Mouse (Mus musculus) olfactory bulb, adult 2 months (tissue): ENCODE measurements around the gene Tenm2. TPM values are rescaled to one million over a fixed set of nuclear protein-coding genes. Genes with fewer than 3 reads are reported as not detected.

Source experiments
- H3K27ac ChIP-seq: fragments of 200-500 bp; 2 replicates; pipeline ENCODE4 v1.5.1; 2012; ENCODE audit warnings: low read depth, low read length; ENCODE audit not compliant: insufficient read depth
- H3K4me1 ChIP-seq: fragments of 200-500 bp; 2 replicates; pipeline ENCODE4 v1.6.1; 2012; ENCODE audit warnings: low read length; ENCODE audit not compliant: control insufficient read depth, insufficient read depth
- H3K4me3 ChIP-seq: fragments of 200-500 bp; 2 replicates; pipeline ENCODE4 v1.5.1; 2012; ENCODE audit warnings: mild to moderate bottlenecking, low read depth, low read length, moderate library complexity; ENCODE audit not compliant: insufficient read depth
- CTCF ChIP-seq: fragments of 200-500 bp; IDR thresholded peaks from 2 replicates; pipeline ENCODE4 v1.5.1; 2012; ENCODE audit warnings: low read depth, mild to moderate bottlenecking, low read length, moderate library complexity; ENCODE audit not compliant: insufficient read depth
- POLR2A ChIP-seq: fragments of 200-500 bp; IDR thresholded peaks from 2 replicates; pipeline ENCODE4 v1.6.1; 2012; ENCODE audit warnings: mild to moderate bottlenecking, low read depth, low read length, moderate library complexity; ENCODE audit not compliant: insufficient read depth
- WGBS: fragments of 180-500 bp; shearing (Covaris S2); methylation state at CpG from one replicate; pipeline ENCODE4 v1.1.7; 2018; 5-methylcytosine and 5-hydroxymethylcytosine counted together
- polyA plus RNA-seq: library from polyadenylated mRNA; stranded (reverse); fragments of >200 nt; gene quantifications from 2 replicates; pipeline ENCODE4 v1.2.4, GENCODE M21; 2012; ENCODE audit warnings: low replicate concordance; ENCODE audit not compliant: missing spikeins, insufficient read depth, insufficient read length

Tenm2 gene
- polyA plus RNA-seq, 1 experiment: not detected

- TF ChIP-seq POLR2A: no peak
- TF ChIP-seq CTCF: no peak
- Histone ChIP-seq H3K27ac (no peak overlapping the region), H3K4me1 (no peaks in the 10 kb centered on the region), H3K4me3 (no peak overlapping the region)
- WGBS: 77% methylated on average over 4 of the region's 4 CpGs
Observed at GRCm38 (mm10) chr11:36527509-36527908, 708.3 kb downstream of the Tenm2 start.

- Histone ChIP-seq H3K4me1 (no peaks in the 10 kb centered on the region), H3K27ac (no peak overlapping the region), H3K4me3 (no peak overlapping the region)
- TF ChIP-seq CTCF (peak; percentile 78), POLR2A (no peak)
- 13% methylated on average over 8 of the region's 8 CpGs for WGBS
Observed at GRCm38 (mm10) chr11:36526381-36526780, 709.4 kb downstream of the Tenm2 start.

- Histone ChIP-seq H3K4me1 (no peaks in the 10 kb centered on the region), H3K27ac (no peak overlapping the region), H3K4me3 (no peak overlapping the region)
- 71% methylated on average over 7 of the region's 7 CpGs for WGBS
- no peak for TF ChIP-seq POLR2A
- no peak for TF ChIP-seq CTCF
Observed at GRCm38 (mm10) chr11:36512468-36512867, 723.3 kb downstream of the Tenm2 start.

- no peak overlapping the region for H3K27ac ChIP-seq
- TF ChIP-seq CTCF: no peak
- TF ChIP-seq POLR2A: no peak
- no peak overlapping the region for H3K4me3 ChIP-seq
- no peaks in the 10 kb centered on the region for H3K4me1 ChIP-seq
- 31% methylated on average over 7 of the region's 7 CpGs for WGBS
Observed at GRCm38 (mm10) chr11:36508312-36508711, 727.5 kb downstream of the Tenm2 start.

GRCm38 (mm10) chr11:36494898-36495548, 740.7 kb downstream of the Tenm2 start:
- WGBS: 65% methylated on average over 9 of the region's 9 CpGs
- Histone ChIP-seq H3K4me3 (no peak overlapping the region), H3K4me1 (peaks cover 3% of the 10 kb centered on the region), H3K27ac (no peak overlapping the region)
- TF ChIP-seq POLR2A (no peak), CTCF (no peak)

GRCm38 (mm10) chr11:36492274-36492673, 743.5 kb downstream of the Tenm2 start:
- no peak overlapping the region for H3K27ac ChIP-seq
- TF ChIP-seq CTCF (no peak), POLR2A (no peak)
- peaks cover 3% of the 10 kb centered on the region for H3K4me1 ChIP-seq
- WGBS: 94% methylated on average over 6 of the region's 6 CpGs
- no peak overlapping the region for H3K4me3 ChIP-seq

- H3K27ac ChIP-seq: no peak overlapping the region
- H3K4me1 ChIP-seq: peaks cover 3% of the 10 kb centered on the region
- TF ChIP-seq CTCF (no peak), POLR2A (no peak)
- WGBS: 61% methylated on average over 7 of the region's 7 CpGs
- H3K4me3 ChIP-seq: no peak overlapping the region
Observed at GRCm38 (mm10) chr11:36490085-36490484, 745.7 kb downstream of the Tenm2 start.

- TF ChIP-seq POLR2A: no peak
- TF ChIP-seq CTCF: no peak
- 81% methylated on average over 4 of the region's 4 CpGs for WGBS
- H3K27ac ChIP-seq: no peak overlapping the region
- peaks cover 2% of the 10 kb centered on the region; the same call in 1 of the 2 replicates for H3K4me1 ChIP-seq
- no peak overlapping the region for H3K4me3 ChIP-seq
Observed at GRCm38 (mm10) chr11:36488666-36489065, 747.1 kb downstream of the Tenm2 start.

GRCm38 (mm10) chr11:36486092-36486491, 749.7 kb downstream of the Tenm2 start:
- WGBS: 77% methylated on average over 12 of the region's 12 CpGs
- peaks cover 5% of the 10 kb centered on the region; the same call in 1 of the 2 replicates for H3K4me1 ChIP-seq
- no peak overlapping the region for H3K4me3 ChIP-seq
- no peak overlapping the region for H3K27ac ChIP-seq
- TF ChIP-seq CTCF (no peak), POLR2A (no peak)

- TF ChIP-seq POLR2A (no peak), CTCF (no peak)
- WGBS: 75% methylated on average over 8 of the region's 8 CpGs
- Histone ChIP-seq H3K27ac (no peak overlapping the region), H3K4me3 (no peak overlapping the region), H3K4me1 (peaks cover 5% of the 10 kb centered on the region; the same call in 1 of the 2 replicates)
Observed at GRCm38 (mm10) chr11:36484466-36485069, 751.2 kb downstream of the Tenm2 start.
